Mouse (Mus musculus) mouse embryonic stem cell (cell line): ENCODE results near the gene Siah3.

Experiments
- in situ Hi-C, 2 experiments: fragments of 300-500 bp; cut with MboI; formaldehyde crosslinking; loops; 1 replicate in 1 of 2; 3 replicates in 1 of 2; pipeline ENCODE4 v1.14.3; 2019 to 2020; ENCODE audit warnings: low sequenced_read_pairs in 2 of 2, low pct_unique_long_range_greater_than_20kb in 1 of 2, mixed read lengths in 1 of 2; ENCODE audit not compliant: unreplicated experiment in 1 of 2

The Siah3 gene

GRCm38 (mm10) chr14:75516161-75516560, 60.4 kb downstream of the Siah3 start:
- in situ Hi-C loops: no loop called here

DNA sequence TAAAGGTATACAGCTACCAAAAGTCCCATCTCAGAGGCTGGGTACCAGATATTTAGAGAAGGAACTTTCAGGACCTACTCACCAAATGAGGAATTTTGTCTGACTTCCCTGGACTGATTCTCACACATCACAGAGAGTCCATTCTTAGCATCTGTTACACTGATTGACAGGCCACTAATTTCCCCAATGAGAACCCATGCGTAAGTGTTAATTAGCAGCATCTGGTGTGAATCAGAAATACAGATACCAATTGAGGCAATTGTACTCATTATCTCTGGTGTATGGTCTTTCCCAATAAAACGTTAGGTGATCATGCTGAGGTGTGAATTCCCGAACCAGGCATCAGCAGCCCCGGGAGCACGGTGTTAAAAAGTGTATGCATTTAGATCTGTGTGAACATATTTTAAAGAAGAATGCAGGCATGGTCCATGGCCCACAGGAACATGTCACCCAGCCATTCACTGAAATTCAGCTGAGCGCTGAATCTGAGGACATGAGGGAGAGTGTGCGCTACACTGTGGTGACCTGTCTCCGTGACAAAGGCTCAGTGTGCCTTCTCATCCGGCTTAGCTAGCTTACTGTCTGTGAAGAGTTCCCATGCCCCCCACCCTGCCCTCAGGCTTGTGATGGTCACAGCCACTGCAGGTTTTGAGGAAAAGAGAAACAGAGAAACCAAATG, 61.3 kb downstream of the Siah3 start:
- in situ Hi-C loops: no loop called here

- in situ Hi-C loops: no loop called here
Observed at GRCm38 (mm10) chr14:75518196-75518887, 62.6 kb downstream of the Siah3 start.

DNA sequence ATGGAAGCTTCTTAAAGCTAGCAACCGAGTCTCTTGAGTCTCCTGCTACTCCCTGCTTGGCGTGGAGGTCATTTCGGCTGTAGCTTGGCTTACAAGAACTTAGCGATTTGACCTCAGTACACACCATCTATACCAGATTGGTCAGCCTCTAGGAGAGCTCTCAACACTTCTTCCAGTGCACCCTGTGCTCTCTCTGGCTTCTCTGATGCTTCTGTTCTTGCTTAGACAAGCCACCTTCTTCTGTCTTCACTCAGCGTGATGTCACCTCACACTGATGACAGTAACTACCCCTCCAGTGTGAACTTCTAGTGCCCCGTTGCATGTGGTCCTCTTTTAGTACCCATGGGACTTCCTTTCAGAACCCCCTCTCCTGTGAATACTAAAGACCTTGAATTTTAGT, 63.1 kb downstream of the Siah3 start:
- in situ Hi-C loops: no loop called here

DNA sequence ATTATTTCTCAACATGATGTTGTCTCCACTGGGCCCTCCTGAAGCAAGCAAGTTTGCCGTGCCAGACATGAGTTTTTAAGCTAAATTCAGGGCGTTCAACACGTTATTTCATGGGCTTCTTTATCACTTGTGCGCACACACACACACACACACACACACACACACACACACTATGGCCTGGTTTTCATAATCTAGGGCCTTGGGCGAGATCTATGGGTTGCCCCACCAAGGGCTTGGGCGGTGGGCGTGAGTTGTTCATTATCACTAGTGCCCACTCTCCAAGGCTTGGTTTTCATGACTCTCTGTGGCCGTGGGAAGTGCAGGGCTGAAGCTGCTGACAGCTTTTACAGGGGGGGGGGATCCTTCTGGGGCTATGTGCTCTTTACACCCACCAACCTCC, 63.9 kb downstream of the Siah3 start:
- in situ Hi-C loops: no loop called here

GRCm38 (mm10) chr14:75524648-75525047, 68.9 kb downstream of the Siah3 start:
- in situ Hi-C loops: no loop called here

DNA sequence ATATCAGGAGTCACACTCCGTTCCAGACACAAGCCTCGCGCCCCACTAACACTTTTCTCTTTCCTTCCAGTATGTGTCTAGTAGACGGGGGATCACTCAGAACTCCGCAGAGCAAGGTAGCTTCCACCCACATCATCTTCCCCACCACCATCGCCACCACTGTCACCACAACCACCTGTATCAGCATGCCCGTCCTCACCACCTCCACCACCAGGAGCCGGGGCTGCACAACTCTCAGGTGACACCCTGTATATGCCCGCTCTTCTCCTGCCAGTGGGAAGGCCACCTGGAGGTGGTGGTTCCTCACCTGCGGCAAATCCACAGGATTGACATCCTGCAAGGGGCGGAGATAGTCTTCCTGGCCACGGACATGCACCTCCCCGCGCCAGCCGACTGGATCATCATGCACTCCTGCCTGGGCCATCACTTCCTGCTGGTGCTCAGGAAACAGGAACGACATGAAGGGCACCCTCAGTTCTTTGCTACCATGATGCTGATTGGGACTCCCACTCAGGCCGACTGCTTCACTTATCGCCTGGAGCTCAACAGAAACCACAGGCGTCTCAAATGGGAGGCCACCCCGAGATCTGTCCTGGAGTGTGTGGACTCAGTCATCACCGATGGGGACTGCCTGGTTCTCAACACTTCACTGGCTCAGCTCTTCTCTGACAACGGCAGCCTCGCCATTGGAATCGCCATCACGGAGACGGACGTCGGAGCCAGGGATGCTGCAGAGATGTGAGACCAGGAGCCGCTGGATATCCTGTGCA, 69.8 kb downstream of the Siah3 start:
- in situ Hi-C loops: no loop called here

GRCm38 (mm10) chr14:75527464-75528190, 71.8 kb downstream of the Siah3 start:
- in situ Hi-C loops: no loop called here

DNA sequence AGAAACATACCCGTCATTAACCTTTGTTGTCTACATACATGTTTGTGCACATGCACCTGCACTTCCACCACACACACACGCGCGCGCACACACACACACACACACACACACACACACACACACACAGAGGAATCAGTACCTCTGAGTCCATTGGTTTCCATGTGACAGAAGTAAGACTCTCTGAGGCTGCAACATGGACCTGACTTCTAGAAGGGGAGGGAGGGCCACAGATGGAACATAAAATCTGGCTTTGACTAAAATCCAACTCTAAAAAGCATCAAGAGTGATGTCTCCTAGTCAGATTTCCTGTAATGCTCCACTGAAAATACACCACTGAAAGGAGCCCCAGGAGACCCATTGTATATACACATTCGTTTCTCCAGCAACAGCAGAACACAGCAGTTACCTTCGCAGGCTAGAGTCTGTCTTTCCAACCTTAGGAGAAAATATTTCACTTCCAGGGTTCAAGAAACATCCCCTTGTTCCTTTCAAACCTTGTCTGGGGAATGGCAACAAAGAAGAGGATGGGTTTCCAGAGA, 75.1 kb downstream of the Siah3 start:
- in situ Hi-C loops: no loop called here

GRCm38 (mm10) chr14:75539205-75539604, 83.4 kb downstream of the Siah3 start:
- in situ Hi-C loops: no loop called here

DNA sequence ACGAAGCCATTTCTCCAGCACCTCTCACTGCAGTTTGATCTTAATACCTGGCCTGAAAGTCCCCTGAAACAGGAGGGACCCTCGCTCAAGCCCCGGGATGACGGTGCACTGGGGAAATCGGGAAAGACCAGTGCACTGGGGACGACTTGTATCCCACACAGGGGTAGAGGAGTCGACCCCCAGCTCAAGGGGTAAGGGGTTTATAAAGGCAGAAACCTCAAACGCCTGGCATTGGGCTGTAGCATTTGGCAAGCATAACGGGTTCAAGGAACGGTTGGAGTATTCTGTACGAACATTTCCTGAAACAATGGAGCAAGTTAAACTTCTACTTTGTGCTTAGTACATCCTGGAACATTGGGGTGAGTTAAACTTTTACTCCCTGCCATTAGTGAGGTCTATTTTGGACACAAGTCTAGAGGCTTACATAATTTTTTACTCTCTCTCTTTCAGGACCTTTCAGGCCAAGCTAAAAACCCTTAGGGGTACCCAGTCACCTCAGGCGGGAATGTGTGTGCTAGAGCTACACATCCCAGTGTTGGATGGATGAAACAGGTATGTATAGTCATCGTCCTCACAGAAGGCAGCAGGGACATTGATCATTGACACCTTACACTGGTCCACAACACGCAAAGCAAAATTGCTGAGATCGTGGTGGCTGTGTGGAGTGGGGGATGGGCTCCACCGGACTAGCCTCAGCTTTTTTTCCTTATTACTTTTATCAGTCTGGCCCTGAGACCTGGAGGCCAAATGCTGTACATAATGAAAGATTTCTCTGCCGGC, 84.6 kb downstream of the Siah3 start:
- in situ Hi-C loops: no loop called here

- in situ Hi-C loops: no loop called here
Observed at GRCm38 (mm10) chr14:75540996-75541350, 85.2 kb downstream of the Siah3 start.

- in situ Hi-C loops: no loop called here
Observed at GRCm38 (mm10) chr14:75541731-75542130, 85.9 kb downstream of the Siah3 start.

DNA sequence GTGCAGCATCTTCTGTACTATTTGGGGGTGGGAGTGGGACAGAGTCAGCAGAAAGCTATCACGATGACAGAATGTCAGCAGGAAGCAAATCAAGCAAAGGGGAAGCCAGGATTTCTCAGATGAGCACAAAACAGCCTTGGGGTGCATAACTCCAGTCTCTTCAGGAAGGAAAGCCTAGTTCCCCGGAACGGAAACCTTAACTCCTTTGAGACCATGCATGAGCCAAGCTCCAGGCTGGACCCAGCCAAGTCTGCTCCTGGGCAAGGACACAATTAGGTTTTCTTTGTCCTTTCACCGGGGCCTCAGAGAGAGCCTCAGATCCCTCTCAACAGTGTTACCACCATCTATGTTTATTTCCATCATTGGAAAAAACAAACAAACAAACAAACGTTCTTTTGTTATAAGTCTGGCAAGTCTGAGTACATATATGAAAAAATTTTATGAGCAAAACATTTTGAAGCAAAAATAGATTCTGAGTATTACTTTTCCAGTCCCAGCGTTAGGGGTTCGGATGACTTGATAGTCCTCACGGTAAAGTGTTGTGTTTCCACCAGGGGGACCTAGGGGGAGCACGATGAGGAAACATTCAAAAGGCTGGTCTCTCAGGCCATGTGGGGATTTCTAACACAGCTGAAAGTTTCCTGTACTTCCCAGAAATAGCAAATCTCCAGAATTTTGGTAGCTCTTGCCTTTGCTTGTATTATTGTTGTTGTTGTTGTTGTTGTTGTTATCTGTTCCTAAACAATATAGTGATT, 106.0 kb downstream of the Siah3 start:
- in situ Hi-C loops: no loop called here

- in situ Hi-C loops: no loop called here
Observed at GRCm38 (mm10) chr14:75565534-75566140, 109.9 kb downstream of the Siah3 start.

DNA sequence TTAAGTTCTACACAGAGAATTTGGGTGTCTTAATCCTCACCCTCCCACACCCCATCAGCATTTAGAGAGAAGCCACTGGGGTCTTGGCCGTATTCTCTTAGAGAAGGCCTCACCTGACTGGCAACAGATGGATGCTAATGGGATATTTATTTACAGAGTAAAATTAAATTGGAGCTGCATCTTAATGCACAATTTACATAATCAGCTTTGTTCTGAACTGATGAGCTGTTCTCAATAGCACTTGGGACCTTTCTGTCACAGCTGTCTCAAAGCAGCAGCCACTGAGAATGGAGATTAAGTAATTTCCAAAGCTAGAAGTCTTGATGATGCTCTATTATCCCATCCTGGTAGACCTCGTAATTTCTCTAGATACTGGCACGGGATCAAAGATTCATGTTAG, 110.5 kb downstream of the Siah3 start:
- in situ Hi-C loops: no loop called here

DNA sequence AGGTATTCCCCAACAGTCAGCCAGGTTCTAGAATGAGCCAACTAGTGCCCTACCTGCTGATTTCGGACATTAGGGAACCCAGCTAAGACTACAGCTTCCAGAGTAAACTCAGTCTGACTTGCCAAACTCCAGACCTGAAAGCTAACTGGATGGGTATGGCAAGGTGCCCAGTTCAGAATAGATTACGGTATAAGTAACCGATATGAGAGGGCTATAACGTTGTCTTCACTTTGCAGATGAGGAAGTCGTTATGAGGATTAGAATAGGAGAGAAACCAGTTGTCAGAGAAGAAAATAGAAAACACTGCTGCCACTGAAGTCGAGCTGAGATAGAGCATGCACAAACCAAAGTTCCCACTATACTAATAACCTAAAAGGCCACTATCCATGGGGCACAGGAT, 123.2 kb downstream of the Siah3 start:
- in situ Hi-C loops: no loop called here
